Mouse (Mus musculus): ENCODE results near the gene Ntpcr.

Ntpcr gene

DNA sequence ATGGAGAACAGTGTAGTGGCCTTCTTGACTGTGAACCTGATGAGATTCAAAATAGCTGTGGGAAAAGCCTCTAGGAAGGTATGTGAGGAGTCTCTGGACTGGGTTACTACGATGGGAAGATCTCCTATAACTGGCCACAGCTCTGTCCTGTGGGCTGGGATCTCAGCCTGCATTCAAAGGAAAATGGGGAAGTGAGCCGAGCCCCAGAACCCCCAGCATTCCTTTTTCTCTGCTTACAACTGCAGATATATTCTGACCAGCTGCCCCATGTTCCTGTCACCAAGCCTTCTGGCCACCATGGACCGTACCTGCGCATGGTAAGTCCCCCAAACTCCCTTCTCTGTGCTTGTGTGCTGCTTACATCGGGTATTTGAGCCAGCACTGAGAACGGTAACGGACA lies at the start of gene Ntpcr:
Gene Ntpcr, plus strand, starts transcription at position 218 of the 400 bp plus-strand sequence.
- DNase-seq: no peak

- DNase-seq: no peak
Measured at GRCm38 (mm10) chr8:125680851-125681408, 48.8 kb upstream of the Ntpcr start.

GRCm38 (mm10) chr8:125685216-125685760 lies 44.5 kb upstream of the Ntpcr start:
- no peak for DNase-seq

GRCm38 (mm10) chr8:125686221-125686865 lies 43.4 kb upstream of the Ntpcr start:
- DNase-seq: no peak

- no peak for DNase-seq
Measured at GRCm38 (mm10) chr8:125690166-125690915, 39.4 kb upstream of the Ntpcr start.

- DNase-seq: no peak
Measured at GRCm38 (mm10) chr8:125690961-125691360, 38.8 kb upstream of the Ntpcr start.

DNA sequence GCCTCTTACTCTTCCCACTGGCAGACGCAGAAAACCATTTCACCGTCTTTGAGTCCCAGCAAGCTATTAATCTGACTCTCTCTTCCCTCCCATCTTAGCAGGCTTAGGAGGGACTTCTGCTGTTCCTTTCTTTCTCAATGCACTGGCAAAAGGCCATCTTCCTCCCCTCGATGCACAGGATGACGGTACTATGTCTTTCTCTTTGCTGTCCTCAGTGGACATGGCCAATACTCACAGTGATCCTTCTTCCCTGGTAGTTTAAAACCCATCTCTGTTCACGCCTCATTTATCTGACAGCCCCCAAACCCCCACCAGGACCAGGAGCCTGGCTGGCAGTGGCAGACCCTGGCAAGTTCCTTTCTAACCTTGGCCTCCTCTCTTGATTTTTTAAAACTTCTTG lies 37.3 kb upstream of the Ntpcr start:
- DNase-seq: no peak

- DNase-seq: no peak
Measured at GRCm38 (mm10) chr8:125693197-125693596, 36.6 kb upstream of the Ntpcr start.

- DNase-seq: no peak
Measured at GRCm38 (mm10) chr8:125695951-125696350, 33.8 kb upstream of the Ntpcr start.

DNA sequence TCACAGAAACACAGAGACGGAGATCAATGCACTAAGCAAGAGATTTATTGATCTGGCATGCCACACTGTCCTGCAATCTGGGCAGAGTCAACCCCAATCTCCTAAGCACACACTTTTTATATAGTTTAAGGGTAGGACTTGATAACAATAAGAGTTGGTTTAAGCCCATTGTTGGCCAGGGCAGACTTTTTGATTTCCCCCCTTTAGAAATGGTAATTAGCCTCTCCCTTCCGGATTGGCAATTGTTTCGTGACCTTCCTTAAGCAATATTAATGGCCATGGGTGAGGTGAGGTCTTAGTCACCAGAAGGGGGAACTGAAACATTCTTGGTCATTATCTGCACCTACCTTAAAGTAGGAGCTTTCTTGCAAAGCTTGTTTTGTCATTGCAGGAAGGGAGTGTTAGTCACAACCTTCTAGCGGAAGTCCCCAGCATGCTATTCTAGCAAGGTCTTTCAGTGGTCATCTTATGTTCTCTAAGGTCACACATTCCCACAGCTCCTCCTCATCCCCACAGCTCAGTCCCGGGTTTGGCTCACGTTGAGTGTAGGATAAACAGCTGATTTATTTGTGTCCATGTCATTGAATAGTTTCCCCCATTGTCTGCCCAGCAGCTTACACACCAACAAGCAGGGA lies 30.3 kb upstream of the Ntpcr start:
- DNase-seq: no peak

DNA sequence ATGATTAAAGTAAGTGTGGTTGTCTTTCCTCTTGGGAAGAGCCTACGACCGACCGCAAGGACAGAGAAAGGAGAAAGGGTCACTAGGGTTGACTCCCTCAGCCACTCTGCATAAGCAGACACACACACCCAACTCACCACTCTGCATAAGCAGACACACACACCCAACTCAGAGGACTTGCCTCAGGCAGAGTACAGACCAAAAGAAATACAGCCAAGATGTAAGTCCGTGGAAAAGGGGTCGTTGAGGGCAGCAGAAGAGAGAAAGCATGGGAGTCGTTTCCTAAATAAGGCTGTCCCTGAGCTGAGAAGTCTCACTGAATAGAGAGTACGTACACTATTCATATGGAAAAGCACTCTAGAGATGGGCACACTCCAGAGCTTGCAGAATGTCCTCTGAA lies 29.4 kb upstream of the Ntpcr start:
- DNase-seq: no peak

GRCm38 (mm10) chr8:125702868-125703473 lies 26.8 kb upstream of the Ntpcr start:
- no peak for DNase-seq

DNA sequence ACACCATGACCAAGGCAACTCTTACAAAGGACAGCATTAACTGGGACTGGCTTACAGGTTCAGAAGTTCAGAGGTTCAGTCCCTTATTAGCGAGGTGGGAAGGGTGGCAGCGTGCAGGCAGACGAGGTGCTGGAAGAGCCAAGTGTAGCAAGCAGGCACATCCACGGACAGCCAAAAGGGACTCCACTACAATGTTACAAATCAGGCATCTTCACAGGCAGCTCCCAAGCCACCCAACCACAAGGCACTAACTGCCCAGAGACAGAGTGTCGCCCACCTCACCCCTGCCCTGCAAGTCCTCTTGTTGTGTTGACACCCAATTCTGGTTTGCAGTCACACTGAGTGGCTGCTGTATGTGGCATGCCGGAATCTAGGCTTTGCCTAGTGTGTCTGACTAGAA lies 25.3 kb upstream of the Ntpcr start:
- DNase-seq: no peak

- DNase-seq: no peak
Measured at GRCm38 (mm10) chr8:125705816-125706215, 23.9 kb upstream of the Ntpcr start.

DNA sequence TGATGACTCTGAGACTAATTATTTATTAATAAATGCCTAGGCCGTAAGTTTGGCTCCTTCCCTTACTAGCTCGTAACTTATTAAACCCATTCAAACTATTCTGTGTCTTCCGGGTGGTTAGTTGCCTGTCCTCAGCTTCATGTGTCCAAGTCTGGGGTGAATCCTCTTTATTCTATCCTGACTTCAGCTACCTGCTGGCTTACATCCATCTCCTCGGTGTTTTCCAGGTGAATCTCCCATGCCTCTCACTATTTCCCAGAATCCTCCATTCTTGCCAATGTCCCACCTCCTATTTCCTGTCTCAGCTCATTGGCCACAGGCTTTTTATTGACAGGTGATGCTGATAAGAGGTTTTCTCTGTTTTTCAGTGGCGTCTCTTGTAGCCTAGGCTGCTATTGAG lies 20.6 kb upstream of the Ntpcr start:
- no peak for DNase-seq

- DNase-seq: no peak
Measured at GRCm38 (mm10) chr8:125711514-125711913, 18.2 kb upstream of the Ntpcr start.

DNA sequence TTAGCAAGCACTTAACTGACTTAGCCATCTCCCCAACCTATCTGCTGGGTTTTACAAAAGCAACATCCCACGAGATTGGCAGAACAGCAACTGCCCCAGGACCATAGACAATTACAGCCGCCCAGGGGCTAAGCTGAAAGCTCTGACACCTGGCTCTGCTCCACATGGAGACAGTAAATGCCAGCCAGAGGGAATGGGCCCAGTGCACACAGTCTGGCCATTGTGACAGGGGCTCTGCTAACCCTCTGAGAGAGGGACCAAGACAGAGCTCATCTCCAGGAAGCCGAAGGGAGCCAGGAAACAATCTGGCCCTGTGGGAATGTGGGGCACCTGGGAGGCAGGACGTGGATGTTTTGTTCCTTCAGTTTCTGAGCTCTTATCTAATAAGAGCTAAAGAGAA lies 13.6 kb upstream of the Ntpcr start:
- DNase-seq: no peak

GRCm38 (mm10) chr8:125716613-125717012 lies 13.2 kb upstream of the Ntpcr start:
- DNase-seq: no peak

GRCm38 (mm10) chr8:125718914-125719313 lies 10.8 kb upstream of the Ntpcr start:
- DNase-seq: no peak

DNA sequence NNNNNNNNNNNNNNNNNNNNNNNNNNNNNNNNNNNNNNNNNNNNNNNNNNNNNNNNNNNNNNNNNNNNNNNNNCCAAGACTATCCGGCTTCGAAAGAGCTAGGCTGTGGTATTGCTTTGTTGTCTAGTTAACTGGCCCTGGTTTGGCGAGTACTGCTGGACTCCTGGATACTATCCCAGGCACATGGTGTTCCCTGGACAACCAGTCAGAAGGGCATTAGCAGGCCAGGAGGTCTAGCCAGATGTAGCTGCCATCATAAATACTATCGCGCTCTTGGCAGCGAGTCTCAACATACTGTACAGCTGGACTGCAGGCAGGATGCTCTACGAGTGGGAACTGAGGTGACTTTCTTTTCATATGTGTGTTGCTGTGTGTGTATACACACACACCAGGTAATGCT lies 7.1 kb upstream of the Ntpcr start:
- DNase-seq: no peak

DNA sequence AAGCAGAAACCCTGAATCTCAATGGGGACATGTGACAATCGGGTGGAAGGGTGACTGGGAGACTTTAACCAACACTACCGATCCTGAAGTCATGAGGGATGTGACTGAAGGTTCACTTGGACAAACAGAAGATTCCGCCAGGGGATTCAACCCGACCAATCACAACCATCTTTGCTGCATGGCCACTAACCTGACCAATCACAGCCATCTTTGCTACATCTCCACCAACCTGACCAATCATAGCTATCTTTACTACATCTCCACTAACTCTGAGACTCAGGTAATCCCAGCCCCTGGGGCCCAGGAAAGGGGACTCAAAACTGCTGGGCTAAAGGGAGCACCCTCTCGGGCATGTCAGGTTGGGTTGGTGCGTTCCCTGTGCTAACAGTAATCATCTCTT lies 6.3 kb upstream of the Ntpcr start:
- DNase-seq: no peak

DNA sequence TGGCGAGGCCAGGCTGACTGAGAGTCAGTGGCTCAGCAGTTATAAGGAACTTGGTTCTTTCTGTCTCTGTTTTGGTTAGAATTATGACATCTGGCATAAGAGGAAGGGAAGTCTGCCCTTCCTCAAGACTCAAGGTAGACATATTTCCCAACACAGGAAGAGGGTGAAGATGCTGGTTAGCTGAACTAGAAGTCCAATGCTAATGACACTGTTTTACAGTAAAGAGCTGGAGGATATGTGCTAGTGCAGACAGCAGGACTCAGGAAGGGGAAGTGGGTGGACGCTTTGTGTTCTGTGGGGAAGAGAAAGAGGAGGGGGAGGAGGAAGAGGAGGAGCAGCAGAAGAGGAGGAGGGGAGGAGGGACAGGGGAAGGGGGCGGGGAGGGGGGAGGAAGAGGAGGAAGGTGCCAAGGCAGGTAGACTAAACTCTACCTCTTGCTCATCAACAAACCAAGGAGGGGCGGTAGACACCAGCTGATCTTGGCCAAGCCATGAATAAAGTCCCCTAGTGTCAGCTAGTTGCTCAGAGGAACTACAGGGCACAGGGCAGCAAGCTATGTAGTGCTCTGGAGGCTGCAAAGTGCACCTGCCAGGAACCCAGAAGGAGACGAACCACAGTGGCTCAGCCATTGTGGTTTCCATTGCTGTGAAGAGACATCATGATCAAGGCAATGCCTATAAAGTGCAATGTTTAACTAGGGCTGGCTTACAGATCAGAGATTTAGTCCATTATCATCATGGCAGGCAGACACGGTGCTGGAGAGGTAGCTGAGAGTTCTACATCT lies 4.5 kb upstream of the Ntpcr start:
- DNase-seq: peak; percentile 44 to 60
